Mouse (Mus musculus) embryonic fibroblast, embryonic 13.5 days (primary cell): Measurements from ENCODE around the gene Mars2.

Source experiments
- CTCF ChIP-seq: IDR thresholded peaks from 2 replicates; pipeline ENCODE4 v1.5.1; 2011; ENCODE audit warnings: mild to moderate bottlenecking, control low read depth, low read length, moderate library complexity, borderline replicate concordance; ENCODE audit not compliant: insufficient read depth
- POLR2A ChIP-seq: IDR thresholded peaks from 2 replicates; pipeline ENCODE4 v1.6.1; 2011; ENCODE audit warnings: low read depth, mild to moderate bottlenecking, control low read depth, low read length, moderate library complexity

- TF ChIP-seq CTCF (no peak), POLR2A (no peak)
Observed at GRCm38 (mm10) chr1:55224111-55224510, 12.9 kb upstream of the Mars2 start.
